Mouse (Mus musculus) hindbrain, postnatal 0 days (tissue): ENCODE data around the gene Apoo. TPM values are rescaled to one million over a fixed set of nuclear protein-coding genes. Genes with fewer than 3 reads are reported as not detected.
"Not testable (repeated sequence)": the region's sequence is repeated elsewhere in the genome, so short reads cannot be mapped to it uniquely, and the experiment has no call there.

Source experiments
- ATAC-seq: fragments of 200-750 bp; cut with Nextera tagmentation; 2 replicates; pipeline ENCODE4 v1.8.0; 2017; ENCODE audit warnings: mild to moderate bottlenecking, moderate TSS enrichment, moderate library complexity
- DNase-seq: peaks from one replicate; pipeline ENCODE4 v3.0.0-alpha.2; 2015; ENCODE audit warnings: low spot score
- H3K27ac ChIP-seq: fragments of 300-500 bp; sonication (generic); 2 replicates; pipeline ENCODE4 v1.5.1; 2014; ENCODE audit warnings: mild to moderate bottlenecking
- H3K27me3 ChIP-seq: fragments of 300-500 bp; sonication (generic); 2 replicates; pipeline ENCODE4 v1.6.1; 2014; ENCODE audit warnings: low read length, mixed read lengths; ENCODE audit not compliant: insufficient read depth
- H3K36me3 ChIP-seq: fragments of 300-500 bp; sonication (generic); 2 replicates; pipeline ENCODE4 v1.6.1; 2014; ENCODE audit warnings: low read length, mixed read lengths; ENCODE audit not compliant: insufficient read depth
- H3K4me1 ChIP-seq: fragments of 300-500 bp; sonication (generic); 2 replicates; pipeline ENCODE4 v1.6.1; 2014; ENCODE audit warnings: antibody characterized with exemption, low read length, mixed read lengths; ENCODE audit not compliant: insufficient read depth
- H3K4me2 ChIP-seq: fragments of 300-500 bp; sonication (generic); 2 replicates; pipeline ENCODE4 v1.6.1; 2014; ENCODE audit warnings: low read depth, mild to moderate bottlenecking, low read length, moderate library complexity, mixed read lengths
- H3K4me3 ChIP-seq: fragments of 300-500 bp; sonication (generic); 2 replicates; pipeline ENCODE4 v1.5.1; 2014; ENCODE audit warnings: low read length
- H3K9ac ChIP-seq: fragments of 300-500 bp; sonication (generic); replicated peaks from 2 replicates; pipeline ENCODE4 v1.6.1; 2014; ENCODE audit warnings: mild to moderate bottlenecking, low read length, moderate library complexity, mixed read lengths
- H3K9me3 ChIP-seq: fragments of 300-500 bp; sonication (generic); 2 replicates; pipeline ENCODE4 v1.6.1; 2016; ENCODE audit warnings: low read length, mixed read lengths
- CTCF ChIP-seq: IDR thresholded peaks from 2 replicates; pipeline ENCODE4 v1.5.1; 2016; ENCODE audit warnings: antibody characterized with exemption, control low read depth, low read depth
- WGBS: fragments of 180-500 bp; shearing (Covaris S2); extraction: QIAGEN DNeasy Blood & Tissue Kit; methylation state at CpG from one replicate; pipeline ENCODE4 v1.1.7; 2014; 5-methylcytosine and 5-hydroxymethylcytosine counted together
- microRNA-seq, 2 experiments: library from miRNA; unstranded; fragments of <30 nt; microRNA quantifications; one replicate each; pipeline ENCODE4; 2016
- polyA plus RNA-seq: library from polyadenylated mRNA; unstranded; fragments of >200 nt; fragmentation: Nextera tagmentation; extraction: Ambion mirVana; gene quantifications from 2 replicates; pipeline ENCODE4 v1.2.1, GENCODE M21; 2015
- total RNA-seq: library from RNA; depleted of rRNA; stranded (reverse); fragments of >200 nt; gene quantifications from 2 replicates; pipeline ENCODE4 v1.2.3, GENCODE M21; 2014; rRNA removed

Gene Apoo
- total and polyA plus RNA-seq, 2 experiments from 2014 or later, result 59.9 to 176 TPM

GRCm38 (mm10) chrX:94459346-94459745 is 92.4 kb downstream of the Apoo start:
- Histone ChIP-seq H3K4me2 (no peak overlapping the region), H3K27ac (no peak overlapping the region), H3K9ac (no peak overlapping the region), H3K36me3 (no peaks in the 10 kb centered on the region), H3K4me3 (no peak overlapping the region), H3K27me3 (no peaks in the 10 kb centered on the region), H3K9me3 (no peaks in the 10 kb centered on the region), H3K4me1 (no peaks in the 10 kb centered on the region)
- ATAC-seq (peak; percentile 54), DNase-seq (peak; percentile 38)
- TF ChIP-seq CTCF, result no peak
- 54% methylated on average over 4 of the region's 4 CpGs for WGBS

- not testable (repeated sequence) for H3K27me3 ChIP-seq, H3K4me2 ChIP-seq, H3K9ac ChIP-seq, ATAC-seq, H3K27ac ChIP-seq, H3K4me3 ChIP-seq, DNase-seq, H3K9me3 ChIP-seq, H3K36me3 ChIP-seq, H3K4me1 ChIP-seq
- 73% methylated on average over 1 of the region's 3 CpGs for WGBS
Observed at GRCm38 (mm10) chrX:94461513-94461912, 94.6 kb downstream of the Apoo start.

- no CpG with 5 or more reads among the region's 7 CpGs for WGBS
Observed at GRCm38 (mm10) chrX:94462604-94463429, 95.9 kb downstream of the Apoo start.

More at GRCm38 (mm10) chrX:94462604-94463429, 95.9 kb downstream of the Apoo start:
- not testable (repeated sequence) for DNase-seq, H3K27me3 ChIP-seq, H3K4me1 ChIP-seq, H3K9me3 ChIP-seq, H3K36me3 ChIP-seq, H3K9ac ChIP-seq, H3K27ac ChIP-seq, H3K4me2 ChIP-seq, H3K4me3 ChIP-seq
- ATAC-seq, result peak; percentile 90

Small RNAs within 50 kb of the gene (microRNA-seq; reads per million reads assigned to microRNA genes)
- gene Gm44477, result 0 reads per million in 2 experiments

Other genes with a start within 250 kb of the Apoo start
- gene Zfx, start 243.4 kb upstream of the Apoo start, total RNA-seq, result 24.2 and 27.9 TPM in 2 replicates
- 19.0 and 20.2 TPM in 2 replicates for gene Zfx, start 243.4 kb upstream of the Apoo start, polyA plus RNA-seq
- 179 and 196 TPM in 2 replicates for gene Eif2s3x, start 154.3 kb upstream of the Apoo start, total RNA-seq
- gene Eif2s3x, start 154.3 kb upstream of the Apoo start, polyA plus RNA-seq, result 55.5 and 88.1 TPM in 2 replicates
- 21.7 and 26.5 TPM in 2 replicates for gene Klhl15, start 132.5 kb upstream of the Apoo start, total RNA-seq
- 8.6 and 8.7 TPM in 2 replicates for gene Klhl15, start 132.5 kb upstream of the Apoo start, polyA plus RNA-seq
- gene Fam90a1b, start 340 bp upstream of the Apoo start, total RNA-seq, result 0.04 and 0.37 TPM in 2 replicates
- 0.26 and 0.49 TPM in 2 replicates for gene Fam90a1b, start 340 bp upstream of the Apoo start, polyA plus RNA-seq
- 1,122 and 1,196 TPM in 2 replicates for gene Maged1, start 175.0 kb downstream of the Apoo start, total RNA-seq
- 768 and 814 TPM in 2 replicates for gene Maged1, start 175.0 kb downstream of the Apoo start, polyA plus RNA-seq